Mouse (Mus musculus): ENCODE measurements around the gene Pold1.

Pold1 gene

DNA sequence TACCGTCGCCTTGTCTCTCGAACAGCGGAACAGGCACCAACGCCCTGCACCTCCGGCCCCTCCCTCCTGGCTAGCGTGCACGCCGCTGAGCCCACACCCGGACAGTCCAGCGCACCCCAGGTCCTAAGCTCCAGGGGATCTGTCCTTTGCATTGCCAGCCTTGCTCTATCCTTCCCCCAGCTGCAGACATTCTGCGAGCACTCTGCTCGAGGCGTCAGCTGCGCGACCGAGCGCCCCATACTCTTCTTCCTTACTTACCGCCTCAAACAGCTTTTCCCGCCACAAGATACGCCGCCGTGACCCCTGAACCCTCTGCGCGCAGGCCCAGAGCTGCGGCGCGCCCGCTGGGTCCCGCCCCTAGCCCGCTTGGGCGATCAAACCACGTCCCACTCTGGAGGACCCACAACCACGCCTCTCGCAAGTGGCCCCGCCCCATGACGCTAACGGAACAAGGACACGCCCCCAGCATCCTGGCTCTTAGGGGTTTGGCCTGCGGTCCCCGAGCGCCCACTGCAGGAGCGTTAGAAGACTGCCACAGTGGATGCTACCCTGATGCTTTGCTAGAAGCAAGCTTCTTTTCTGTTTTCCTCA, at the start of gene Pold1:
Pold1 (minus strand) TSS at position 353 of the 591 bp plus-strand sequence.
- peak; percentile 96 for DNase-seq (ENCODE audit: low spot score)

DNA sequence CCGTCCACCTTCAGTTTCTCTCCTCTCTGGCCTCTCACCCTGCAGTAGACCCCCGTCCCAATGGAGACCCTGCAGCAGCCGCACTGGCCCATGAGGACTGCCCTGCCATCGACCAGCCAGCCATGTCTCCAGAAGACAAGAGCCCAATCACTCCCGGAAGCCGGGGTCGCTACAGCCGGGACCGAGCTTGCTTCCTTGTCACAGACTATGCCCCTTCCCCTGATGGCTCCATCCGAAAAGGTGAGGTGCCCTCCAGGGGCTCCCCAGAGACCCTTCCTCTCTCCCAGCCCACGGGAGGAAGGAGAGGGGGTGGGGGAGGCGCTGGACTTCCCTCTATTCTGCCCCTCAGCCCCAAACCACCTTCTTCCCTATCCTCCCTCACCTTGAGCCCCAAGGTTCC, 49.7 kb upstream of the Pold1 start:
- no peak for DNase-seq (ENCODE audit: low spot score)

DNA sequence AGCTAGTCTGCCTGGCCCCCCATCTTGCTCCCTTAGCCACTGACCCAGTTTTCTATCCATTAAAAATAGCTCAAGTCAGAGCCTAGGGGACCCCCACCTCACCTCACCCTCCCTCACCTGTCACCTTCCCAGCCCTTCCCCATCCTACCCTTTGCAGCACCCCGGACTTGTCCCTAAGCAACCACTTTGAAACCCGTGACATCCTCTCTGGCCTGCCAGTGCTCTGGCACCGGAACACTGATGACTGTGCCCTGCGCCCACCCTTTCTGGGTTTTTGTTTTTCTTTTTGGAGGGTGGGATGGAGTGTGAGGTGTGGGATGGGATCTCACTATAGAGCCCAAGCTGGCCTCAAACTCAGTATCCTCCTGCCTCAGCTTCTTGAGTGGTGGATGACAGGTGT, 49.0 kb upstream of the Pold1 start:
- DNase-seq (ENCODE audit: low spot score) = no peak

DNA sequence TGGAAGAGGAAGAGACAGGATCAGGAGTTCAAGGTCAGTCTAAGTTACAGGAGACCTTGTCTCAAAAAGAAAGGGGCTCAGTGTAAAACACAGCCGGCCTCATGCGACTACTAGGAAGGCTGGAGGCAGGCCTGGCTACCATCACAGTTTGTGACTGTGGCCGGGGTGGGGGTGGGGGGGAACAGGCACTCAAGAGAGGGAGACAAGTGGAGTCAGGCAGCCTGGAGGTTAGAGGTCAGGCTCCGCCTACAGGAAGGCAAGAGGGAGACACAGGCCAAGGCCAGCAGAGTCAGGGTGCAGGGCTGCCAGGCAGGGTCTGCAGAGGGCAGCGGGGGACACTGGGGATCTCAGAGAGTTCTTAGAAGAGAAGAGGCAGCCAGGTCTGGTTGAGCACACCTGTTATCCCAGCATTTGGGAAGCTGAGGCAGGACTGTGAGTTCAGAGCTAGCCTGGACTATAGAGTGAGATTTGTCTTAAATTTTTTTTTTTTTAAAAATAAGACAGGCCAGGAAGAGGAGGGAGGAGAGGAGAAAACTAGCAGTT, 48.4 kb upstream of the Pold1 start:
- no peak for DNase-seq (ENCODE audit: low spot score)

DNA sequence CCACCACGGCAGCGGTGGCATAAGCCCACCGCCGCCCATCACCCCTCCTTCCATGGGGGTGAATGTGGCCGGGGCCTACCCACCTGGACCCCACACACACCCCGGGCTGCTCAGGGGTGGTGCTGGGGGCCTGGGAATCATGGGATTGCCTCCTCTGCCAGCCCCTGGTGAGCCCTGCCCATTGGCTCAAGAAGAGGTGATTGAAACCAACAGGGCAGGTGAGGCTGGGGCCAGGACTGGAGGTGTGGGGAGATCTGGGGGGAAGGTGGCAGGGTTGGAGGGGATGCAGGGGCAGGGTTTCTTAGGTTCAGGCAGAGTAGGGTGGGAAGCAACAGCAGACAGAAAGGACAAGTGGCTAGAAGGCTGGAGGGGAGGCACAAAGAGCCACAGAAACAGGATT, 47.4 kb upstream of the Pold1 start:
- no peak for DNase-seq (ENCODE audit: low spot score)

DNA sequence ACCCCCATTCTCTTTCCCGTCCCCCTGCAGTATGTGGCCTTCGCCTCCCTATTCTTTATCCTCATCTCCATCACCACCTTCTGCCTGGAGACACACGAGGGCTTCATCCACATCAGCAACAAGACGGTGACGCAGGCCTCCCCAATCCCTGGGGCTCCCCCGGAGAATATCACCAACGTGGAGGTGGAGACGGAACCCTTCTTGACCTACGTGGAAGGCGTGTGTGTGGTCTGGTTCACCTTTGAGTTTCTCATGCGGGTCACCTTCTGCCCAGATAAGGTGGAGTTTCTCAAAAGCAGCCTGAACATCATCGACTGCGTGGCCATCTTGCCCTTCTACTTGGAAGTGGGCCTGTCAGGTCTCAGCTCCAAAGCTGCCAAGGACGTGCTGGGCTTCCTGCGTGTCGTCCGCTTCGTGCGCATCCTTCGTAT, 46.5 kb upstream of the Pold1 start:
- no peak for DNase-seq (ENCODE audit: low spot score)

DNA sequence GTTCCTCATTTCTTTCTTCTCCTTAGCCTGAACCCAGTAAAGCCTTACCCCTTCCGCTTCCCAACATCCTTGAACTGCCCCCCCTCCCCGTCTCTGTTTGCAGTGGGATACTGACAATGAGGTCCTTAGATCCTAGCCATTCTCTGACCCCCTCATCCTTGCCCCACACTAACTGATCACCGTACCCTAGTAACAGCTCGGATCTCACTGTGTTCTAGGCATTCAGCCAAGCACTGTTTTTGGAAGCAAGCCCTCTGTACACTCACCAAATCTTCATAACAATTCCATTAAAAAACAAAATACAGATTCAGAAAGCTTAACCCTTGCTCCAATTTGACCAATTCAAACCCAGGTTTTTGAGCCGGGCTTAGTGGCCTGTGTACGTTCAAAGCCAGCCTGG, 45.6 kb upstream of the Pold1 start:
- no peak for DNase-seq (ENCODE audit: low spot score)

DNA sequence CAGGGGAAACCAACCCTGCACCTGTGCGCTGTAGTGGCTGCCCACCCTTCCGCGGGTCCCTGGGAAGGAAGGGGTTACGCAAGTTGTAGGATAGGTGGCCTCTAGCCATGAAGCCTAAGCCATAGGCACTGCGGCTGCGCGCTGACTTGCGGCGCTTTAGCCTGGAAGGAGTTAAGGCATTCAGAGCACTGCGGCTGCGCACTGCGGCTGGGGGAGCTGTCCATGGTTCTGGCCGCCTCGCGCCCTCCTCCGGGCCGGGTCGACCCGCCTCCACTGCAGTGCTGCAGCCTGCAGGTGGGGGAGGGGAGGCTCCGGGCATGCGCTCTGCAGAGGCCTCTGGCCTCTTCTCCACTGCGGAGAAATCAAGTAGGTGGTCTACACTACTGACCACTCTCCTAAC, 45.1 kb upstream of the Pold1 start:
- DNase-seq (ENCODE audit: low spot score) = peak; percentile 86

DNA sequence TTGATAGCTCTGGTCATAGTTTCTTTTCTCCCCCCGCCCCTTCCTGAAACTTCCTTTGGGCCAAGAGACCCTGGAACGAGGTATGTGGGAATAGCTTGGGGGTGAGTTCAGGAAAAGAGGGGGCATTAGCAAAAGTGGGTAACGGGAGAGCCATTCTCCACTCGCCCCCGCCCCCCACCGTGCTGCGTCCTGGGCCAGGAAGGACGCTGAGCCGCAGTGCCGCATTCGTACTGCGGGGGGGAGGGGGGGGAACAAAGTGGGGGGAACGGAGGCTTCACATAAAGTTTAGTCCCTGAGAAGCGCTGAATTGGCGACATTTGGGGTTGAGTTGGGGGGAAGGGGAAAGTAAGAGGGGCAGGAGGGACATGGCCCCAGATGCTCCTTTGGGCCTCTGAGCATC, 44.4 kb upstream of the Pold1 start:
- no peak for DNase-seq (ENCODE audit: low spot score)

DNA sequence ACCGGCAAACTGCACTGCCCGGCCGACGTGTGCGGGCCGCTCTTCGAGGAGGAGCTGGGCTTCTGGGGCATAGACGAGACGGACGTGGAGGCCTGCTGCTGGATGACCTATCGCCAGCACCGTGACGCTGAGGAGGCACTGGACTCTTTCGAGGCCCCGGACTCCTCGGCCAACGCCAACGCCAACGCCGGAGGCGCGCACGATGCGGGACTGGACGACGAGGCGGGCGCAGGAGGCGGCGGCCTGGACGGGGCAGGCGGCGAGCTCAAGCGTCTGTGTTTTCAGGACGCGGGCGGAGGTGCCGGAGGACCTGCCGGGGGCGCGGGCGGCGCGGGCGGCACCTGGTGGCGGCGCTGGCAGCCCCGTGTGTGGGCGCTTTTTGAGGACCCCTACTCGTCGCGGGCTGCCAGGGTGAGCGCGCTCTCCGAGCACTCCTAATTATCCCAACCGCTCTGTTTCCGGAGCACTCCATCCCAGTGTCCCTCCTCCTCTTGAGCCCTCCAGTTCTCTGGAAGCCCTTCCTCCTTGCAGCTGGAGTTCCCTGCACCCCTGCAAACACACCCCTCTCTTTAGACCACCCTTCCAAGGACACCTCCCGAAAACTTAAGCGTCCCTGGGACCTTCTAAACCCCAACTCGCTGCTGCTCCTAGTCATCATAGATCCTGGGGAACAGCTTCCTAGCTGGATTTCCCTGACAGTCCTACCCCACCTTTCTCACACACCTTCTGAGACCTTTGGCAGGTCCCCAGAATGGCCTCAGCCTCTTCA, 42.9 kb upstream of the Pold1 start:
- DNase-seq (ENCODE audit: low spot score) = no peak

DNA sequence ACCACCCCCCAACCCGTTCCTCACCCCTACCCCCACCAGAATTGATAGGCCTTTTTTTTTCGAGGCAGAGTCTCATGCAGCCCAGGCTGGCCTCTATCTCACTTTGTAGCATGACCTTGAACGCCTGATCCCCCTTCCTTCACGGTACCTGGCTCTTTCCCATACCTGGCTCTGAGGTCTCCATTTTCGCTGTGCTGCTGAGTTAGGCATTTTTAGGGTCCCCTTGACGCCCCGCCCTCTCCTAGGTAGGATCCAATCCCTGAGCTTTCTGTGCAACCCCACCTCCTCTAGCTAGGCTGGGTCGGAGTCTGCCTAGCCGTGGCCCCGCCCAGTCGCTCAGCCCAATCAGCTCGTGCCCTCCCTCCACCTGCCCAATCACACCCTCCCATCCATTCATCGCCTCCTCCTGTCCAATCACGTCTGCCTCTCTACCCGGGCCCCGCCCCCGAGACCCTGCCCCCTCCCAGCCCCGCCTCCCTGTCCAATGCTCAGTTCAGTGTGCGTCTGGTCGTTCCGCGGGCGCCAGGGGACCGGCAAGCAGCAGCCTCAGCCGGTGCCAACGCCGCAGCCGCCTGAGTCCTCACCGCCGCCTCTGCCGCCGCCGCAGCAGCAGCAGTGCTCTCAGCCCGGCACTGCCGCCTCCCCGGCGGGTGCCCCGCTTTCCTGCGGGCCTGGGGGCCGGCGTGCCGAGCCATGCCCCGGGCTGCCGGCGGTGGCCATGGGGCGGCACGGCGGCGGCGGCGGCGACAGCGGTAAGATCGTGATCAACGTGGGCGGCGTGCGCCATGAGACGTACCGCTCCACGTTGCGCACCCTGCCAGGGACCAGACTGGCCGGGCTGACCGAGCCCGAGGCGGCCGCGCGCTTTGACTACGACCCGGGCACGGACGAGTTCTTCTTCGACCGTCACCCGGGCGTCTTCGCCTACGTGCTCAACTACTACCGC, 42.0 kb upstream of the Pold1 start, which contains the start of gene Kcnc3:
Kcnc3 (plus strand) TSS at position 263 of the 946 bp plus-strand sequence.
- DNase-seq (ENCODE audit: low spot score) = peak; percentile 36

DNA sequence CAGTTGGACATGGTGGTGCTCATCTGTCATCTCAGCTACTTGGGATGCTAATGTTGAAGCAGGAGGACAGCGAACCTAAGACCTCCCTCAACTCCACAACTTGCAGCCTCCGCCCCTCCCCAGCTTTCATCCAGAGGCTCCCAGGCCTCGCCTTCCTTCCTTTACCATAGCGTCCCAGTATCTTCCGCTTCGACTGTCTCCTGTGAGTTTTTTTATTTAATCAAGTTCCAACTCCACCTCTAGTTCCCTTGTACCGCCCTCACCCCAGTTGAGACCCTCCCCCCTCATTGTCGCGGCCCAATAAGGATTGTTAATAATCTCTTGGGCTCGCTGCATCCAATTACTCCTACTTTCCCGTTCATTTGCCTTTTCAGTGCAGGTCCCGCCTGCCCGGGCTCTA, 41.3 kb upstream of the Pold1 start:
- DNase-seq (ENCODE audit: low spot score) = no peak

DNA sequence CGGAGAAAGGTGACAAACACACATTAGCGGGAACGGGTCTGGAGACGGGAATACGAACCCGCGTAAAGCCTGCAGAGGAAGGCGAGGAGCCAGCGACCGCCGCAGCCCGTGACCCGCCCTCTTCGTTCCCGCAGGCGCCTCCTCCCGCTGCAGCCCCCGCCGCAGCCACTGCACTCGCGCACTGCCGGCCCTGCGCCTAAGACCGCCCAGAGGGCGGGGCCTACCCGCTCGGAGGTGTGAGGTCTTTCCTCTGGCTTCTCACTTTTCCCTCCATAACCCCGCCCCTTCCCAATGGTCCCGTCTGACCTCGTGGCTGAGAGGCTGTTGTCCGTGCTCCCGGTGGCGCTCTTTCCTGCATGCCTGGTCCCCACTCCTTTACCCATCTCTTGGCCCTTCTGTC, 40.5 kb upstream of the Pold1 start:
- DNase-seq (ENCODE audit: low spot score) = no peak

DNA sequence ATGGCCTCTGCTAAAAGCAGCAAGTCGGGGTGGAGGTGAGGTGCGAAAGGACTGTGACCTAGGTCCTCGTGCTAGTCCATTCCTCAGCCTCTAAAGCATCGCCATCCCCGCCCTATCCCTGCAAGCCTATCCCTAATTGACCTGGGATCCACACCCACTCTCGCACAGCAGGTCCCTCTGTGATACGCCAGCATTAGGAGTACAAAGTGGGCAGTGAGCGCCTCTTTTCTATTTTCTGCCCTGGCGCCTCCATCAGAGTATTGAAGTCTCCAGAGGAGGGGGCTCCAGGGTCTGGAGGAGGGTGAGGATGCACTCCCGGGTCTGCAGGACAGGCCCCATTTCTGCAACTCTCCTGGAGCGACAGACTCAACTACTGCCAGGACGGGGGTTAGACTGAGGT, 39.7 kb upstream of the Pold1 start:
- DNase-seq (ENCODE audit: low spot score) = no peak

DNA sequence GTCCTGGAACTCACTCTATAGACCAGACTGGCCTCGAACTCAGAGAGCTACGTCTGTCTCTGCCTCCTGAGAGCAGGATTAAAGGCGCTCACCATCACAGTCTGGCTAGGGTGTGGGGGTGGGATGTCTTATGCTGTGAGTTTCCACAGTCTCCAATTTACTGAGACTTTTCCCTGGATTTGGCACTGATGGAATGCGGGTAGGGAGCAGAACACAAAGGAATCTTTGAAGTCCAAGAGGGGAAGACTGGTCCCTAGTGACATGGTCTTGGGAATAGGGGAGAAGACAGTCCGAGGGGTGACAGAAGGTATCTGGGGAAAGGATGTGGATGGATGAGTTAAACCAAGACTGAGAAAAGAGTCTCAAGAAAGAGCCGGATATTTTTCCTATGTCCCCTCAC, 39.0 kb upstream of the Pold1 start:
- DNase-seq (ENCODE audit: low spot score) = no peak

DNA sequence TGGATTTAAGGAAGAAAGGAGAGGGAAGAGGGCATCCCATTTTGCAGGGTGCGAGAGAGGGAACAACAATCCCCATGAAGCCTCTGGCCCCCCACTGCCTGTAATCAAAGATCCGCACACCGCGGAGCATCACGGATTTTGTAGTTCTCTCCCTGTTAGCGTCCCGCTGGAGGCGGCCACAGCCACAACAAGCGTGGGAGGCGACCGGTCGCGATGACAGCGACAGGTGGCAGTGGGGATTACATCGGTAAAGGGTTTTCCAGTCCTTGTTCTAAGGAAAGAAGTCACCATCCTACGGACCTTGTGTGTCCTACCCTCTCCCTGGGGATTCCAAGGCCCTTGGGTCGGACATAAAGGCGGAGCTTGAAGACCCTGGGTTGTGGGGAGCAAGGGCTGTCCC, 38.3 kb upstream of the Pold1 start:
- no peak for DNase-seq (ENCODE audit: low spot score)

DNA sequence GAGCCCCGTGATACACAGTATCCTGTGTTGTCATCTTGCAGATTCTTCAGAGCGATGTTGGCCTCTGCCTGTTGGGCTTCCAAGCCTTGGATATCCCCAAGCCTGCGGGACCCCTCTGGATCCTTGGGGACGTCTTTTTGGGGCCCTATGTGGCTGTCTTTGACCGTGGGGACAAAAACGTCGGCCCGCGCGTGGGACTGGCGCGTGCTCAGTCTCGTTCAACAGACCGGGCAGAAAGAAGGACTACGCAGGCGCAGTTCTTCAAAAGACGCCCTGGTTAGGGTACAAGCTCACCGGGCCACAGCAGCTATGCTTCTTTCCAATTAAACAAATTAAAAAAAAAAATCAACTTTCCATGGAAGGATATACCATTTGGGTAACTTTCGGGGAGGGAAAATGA, 37.9 kb upstream of the Pold1 start:
- no peak for DNase-seq (ENCODE audit: low spot score)

DNA sequence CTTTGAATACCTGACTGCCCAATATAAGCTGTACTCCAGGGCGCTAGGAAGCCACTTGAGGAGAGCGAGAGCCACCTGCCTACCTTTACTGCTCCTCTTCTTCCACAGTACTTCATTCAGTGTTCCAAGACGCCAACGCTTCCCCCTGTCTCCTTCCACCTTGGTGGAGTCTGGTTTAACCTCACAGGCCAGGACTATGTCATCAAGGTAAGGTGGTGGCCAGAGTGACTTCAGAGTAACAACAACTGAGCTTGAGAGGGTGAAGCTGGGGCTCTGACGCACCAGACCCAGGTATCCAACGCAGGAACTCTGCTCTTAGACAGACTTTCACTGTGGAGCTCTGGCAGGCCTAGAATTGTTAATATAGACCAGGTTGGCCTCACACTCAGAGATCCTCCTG, 37.0 kb upstream of the Pold1 start:
- no peak for DNase-seq (ENCODE audit: low spot score)

DNA sequence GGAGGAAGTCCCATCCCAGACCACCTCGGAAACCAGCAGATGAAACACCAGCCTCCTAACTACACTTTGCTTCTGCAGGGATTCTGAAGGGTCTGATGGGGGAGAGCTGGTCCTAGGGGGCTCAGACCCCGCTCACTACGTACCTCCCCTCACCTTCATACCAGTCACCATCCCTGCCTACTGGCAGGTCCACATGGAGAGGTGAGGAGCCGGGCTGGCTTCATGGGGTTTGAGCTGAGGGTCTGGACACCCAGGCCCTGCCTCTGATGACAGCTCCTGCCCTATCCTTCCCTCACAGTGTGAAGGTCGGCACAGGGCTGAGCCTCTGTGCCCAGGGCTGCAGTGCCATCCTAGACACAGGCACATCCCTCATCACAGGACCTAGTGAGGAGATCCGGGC, 36.3 kb upstream of the Pold1 start:
- DNase-seq (ENCODE audit: low spot score) = no peak

DNA sequence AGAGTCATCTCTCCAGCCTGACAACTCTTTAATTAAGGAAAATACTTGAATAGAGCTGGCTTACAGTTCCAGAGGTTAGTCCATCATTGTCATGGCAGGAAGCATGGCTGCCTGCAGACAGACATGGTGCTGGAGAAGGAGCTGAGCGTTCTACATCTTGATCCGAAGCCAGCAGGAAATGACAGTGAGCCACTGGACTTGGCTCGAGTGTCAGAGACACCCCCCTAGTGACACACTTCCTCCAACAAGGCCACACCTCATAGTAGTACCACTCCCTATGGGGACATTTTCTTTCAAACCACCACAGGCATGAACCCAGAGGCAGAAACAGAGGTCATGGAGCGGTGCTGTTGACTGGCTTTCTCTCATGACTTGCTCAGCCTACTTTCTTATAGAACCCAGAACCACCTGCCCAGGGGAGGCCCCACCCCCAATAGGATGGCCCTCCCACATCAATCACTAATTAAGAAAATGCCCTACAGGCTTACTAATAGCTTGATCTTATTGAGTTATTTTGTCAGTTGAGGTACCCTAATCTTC, 35.7 kb upstream of the Pold1 start:
- no peak for DNase-seq (ENCODE audit: low spot score)

DNA sequence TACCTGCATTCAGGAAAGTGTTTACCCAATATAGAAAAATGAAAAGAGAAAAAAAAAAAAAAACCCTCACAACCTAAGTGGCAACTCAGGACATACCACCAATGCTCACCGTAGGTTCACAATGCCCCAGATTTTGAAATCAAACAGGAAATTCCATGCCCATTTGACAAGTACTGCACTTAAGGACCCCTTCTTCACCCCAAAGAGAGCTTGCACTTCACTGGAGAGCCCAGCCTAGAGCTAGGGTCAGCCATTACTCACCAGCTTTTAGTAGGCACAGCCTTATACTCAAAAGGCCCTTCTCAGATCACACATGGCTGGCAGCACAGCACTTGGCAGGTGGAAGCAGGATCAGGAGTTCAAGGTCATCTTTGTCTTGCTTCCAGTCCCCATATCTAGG, 34.5 kb upstream of the Pold1 start:
- DNase-seq (ENCODE audit: low spot score) = no peak

DNA sequence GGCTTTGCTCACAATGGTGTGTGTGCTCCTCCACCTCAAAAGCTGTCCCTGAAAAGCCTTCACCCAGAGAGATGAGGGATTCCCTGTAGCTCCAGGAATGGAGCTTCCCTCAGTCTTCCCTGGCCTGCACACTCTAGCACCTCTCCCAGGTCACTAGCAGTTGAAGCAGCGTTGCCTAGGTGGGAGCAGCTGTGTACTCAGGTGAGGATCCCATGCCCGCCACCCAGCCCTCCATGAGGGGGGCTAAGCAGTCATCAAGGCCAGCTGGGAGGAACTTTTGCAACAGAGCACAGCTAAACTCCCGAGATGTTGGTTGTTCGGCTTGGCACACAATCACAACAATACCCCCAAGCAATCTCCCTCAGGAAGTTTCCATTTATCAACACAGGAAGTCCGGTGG, 34.1 kb upstream of the Pold1 start:
- DNase-seq (ENCODE audit: low spot score) = no peak
